Mouse (Mus musculus) hindbrain, embryonic 10.5 days (tissue): ENCODE data around the gene Crb3. TPM values are rescaled to one million over a fixed set of nuclear protein-coding genes. Genes with fewer than 3 reads are reported as not detected.
A peak's percentile ranks its signal among the peaks of the same experiment; 100 is the strongest.

Experiments used
- DNase-seq: peaks from one replicate; pipeline ENCODE4 v3.0.0-alpha.2; 2017; ENCODE audit warnings: low spot score
- H3K27ac ChIP-seq: fragments of 300-500 bp; sonication (generic); 2 replicates; pipeline ENCODE4 v1.5.1; 2016; ENCODE audit warnings: mild to moderate bottlenecking, moderate library complexity
- H3K27me3 ChIP-seq: fragments of 300-500 bp; sonication (generic); 2 replicates; pipeline ENCODE4 v1.6.1; 2016; ENCODE audit warnings: mild to moderate bottlenecking; ENCODE audit not compliant: poor library complexity, insufficient read depth, severe bottlenecking
- H3K36me3 ChIP-seq: fragments of 300-500 bp; sonication (generic); 2 replicates; pipeline ENCODE4 v1.6.1; 2016; ENCODE audit warnings: mild to moderate bottlenecking, moderate library complexity
- H3K4me1 ChIP-seq: fragments of 300-500 bp; sonication (generic); replicated peaks from 2 replicates; pipeline ENCODE4 v1.6.1; 2016; ENCODE audit warnings: mild to moderate bottlenecking
- H3K4me3 ChIP-seq: fragments of 300-500 bp; sonication (generic); 2 replicates; pipeline ENCODE4 v1.5.1; 2016; ENCODE audit warnings: mild to moderate bottlenecking, moderate library complexity
- H3K9me3 ChIP-seq: fragments of 300-500 bp; sonication (generic); 2 replicates; pipeline ENCODE4 v1.6.1; 2016; ENCODE audit warnings: mild to moderate bottlenecking, moderate library complexity
- whole genome bisulfite sequencing: fragments of 180-500 bp; shearing (Covaris S2); methylation state at CpG from one replicate; pipeline ENCODE4 v1.1.7; 2016; 5-methylcytosine and 5-hydroxymethylcytosine counted together
- polyA plus RNA-seq: library from polyadenylated mRNA; unstranded; fragments of >200 nt; fragmentation: Nextera tagmentation; extraction: Ambion mirVana; gene quantifications from 2 replicates; pipeline ENCODE4 v1.2.1, GENCODE M21; 2016

Crb3 gene
- polyA plus RNA-seq, 1 experiment from 2014 or later, result 5.1 TPM

- peaks cover 21% of the 10 kb centered on the region for H3K27me3 ChIP-seq
- peak; percentile 67 for DNase-seq
- H3K9me3 ChIP-seq, result no peaks in the 10 kb centered on the region
- H3K4me3 ChIP-seq, result peak overlapping the region; percentile 41
- peaks cover 14% of the 10 kb centered on the region for H3K4me1 ChIP-seq
- H3K27ac ChIP-seq, result peak overlapping the region; percentile 78
- 3% methylated on average over 11 of the region's 11 CpGs for WGBS
- H3K36me3 ChIP-seq, result no peaks in the 10 kb centered on the region
Measured at GRCm38 (mm10) chr17:57070699-57071098, 11.8 kb downstream of the Crb3 start.

GRCm38 (mm10) chr17:57076916-57077315 lies 18.0 kb downstream of the Crb3 start:
- Histone ChIP-seq H3K27ac (no peak overlapping the region), H3K9me3 (no peaks in the 10 kb centered on the region), H3K36me3 (peaks cover 24% of the 10 kb centered on the region), H3K4me3 (no peak overlapping the region), H3K27me3 (0 out of 2 replicates have a peak, but pooled peaks cover 8% of the 10 kb centered on the region), H3K4me1 (0 out of 2 replicates have a peak, but pooled peaks cover 7% of the 10 kb centered on the region)
- DNase-seq, result no peak
- 70% methylated on average over 3 of the region's 3 CpGs for WGBS

DNA sequence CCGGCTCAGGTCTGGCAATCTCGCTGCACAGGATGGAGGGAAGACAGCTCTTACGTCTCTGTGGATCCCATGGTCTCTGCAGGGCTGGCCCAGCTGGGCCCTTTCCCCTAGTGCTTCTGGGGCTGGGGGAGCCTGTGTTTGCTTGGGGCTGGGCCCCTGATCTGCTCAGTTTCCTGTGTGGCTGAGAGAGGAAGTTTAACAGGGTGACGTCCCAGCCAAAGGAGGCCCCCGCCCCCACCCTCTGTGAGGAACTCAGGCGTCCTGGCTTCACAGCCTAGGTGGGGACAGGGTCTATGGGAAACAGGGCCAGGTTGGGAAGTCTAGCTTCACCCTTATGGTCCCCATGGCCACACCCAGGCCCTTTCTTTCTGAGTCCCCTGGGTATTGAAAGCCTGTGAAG lies 19.4 kb downstream of the Crb3 start, which contains the start of gene Dennd1c:
TSS of gene Dennd1c (minus strand) at position 179 of the 400 bp plus-strand sequence.
- Histone ChIP-seq H3K4me1 (0 out of 2 replicates have a peak, but pooled peaks cover 7% of the 10 kb centered on the region), H3K27ac (peak within 1 kb of the TSS; percentile 45), H3K9me3 (no peaks in the 10 kb centered on the region), H3K27me3 (0 out of 2 replicates have a peak, but pooled peaks cover 3% of the 10 kb centered on the region), H3K36me3 (peaks cover 26% of the 10 kb centered on the region), H3K4me3 (no peak within 1 kb of the TSS)
- 55% methylated on average over 6 of the region's 6 CpGs for WGBS
- no peak for DNase-seq

- Histone ChIP-seq H3K4me1 (0 out of 2 replicates have a peak, but pooled peaks cover 4% of the 10 kb centered on the region), H3K36me3 (peaks cover 39% of the 10 kb centered on the region), H3K27me3 (0 out of 2 replicates have a peak, but pooled peaks cover 3% of the 10 kb centered on the region), H3K9me3 (no peaks in the 10 kb centered on the region), H3K4me3 (no peak overlapping the region), H3K27ac (no peak overlapping the region)
- DNase-seq, result no peak
- 69% methylated on average over 3 of the region's 3 CpGs for whole genome bisulfite sequencing
Measured at GRCm38 (mm10) chr17:57079919-57080318, 21.0 kb downstream of the Crb3 start.

GRCm38 (mm10) chr17:57081234-57081842 lies 22.4 kb downstream of the Crb3 start:
- Histone ChIP-seq H3K36me3 (peaks cover 42% of the 10 kb centered on the region), H3K9me3 (no peaks in the 10 kb centered on the region), H3K27me3 (0 out of 2 replicates have a peak, but pooled peaks cover 3% of the 10 kb centered on the region), H3K4me1 (peaks cover 8% of the 10 kb centered on the region), H3K4me3 (no peak overlapping the region), H3K27ac (no peak overlapping the region)
- DNase-seq, result no peak
- WGBS, result 94% methylated on average over 31 of the region's 31 CpGs

- WGBS, result 88% methylated on average over 5 of the region's 5 CpGs
- Histone ChIP-seq H3K27me3 (peaks cover 5% of the 10 kb centered on the region; the same call in 1 of the 2 replicates), H3K4me3 (no peak overlapping the region), H3K4me1 (peaks cover 18% of the 10 kb centered on the region), H3K27ac (no peak overlapping the region), H3K36me3 (peaks cover 42% of the 10 kb centered on the region), H3K9me3 (no peaks in the 10 kb centered on the region)
- no peak for DNase-seq
Measured at GRCm38 (mm10) chr17:57082481-57082880, 23.6 kb downstream of the Crb3 start.

- DNase-seq, result no peak
- peak overlapping the region; percentile 59; the same call in 1 of the 2 replicates for H3K4me3 ChIP-seq
- 89% methylated on average over 11 of the region's 11 CpGs for WGBS
Measured at GRCm38 (mm10) chr17:57085970-57086757, 27.3 kb downstream of the Crb3 start.

DNA sequence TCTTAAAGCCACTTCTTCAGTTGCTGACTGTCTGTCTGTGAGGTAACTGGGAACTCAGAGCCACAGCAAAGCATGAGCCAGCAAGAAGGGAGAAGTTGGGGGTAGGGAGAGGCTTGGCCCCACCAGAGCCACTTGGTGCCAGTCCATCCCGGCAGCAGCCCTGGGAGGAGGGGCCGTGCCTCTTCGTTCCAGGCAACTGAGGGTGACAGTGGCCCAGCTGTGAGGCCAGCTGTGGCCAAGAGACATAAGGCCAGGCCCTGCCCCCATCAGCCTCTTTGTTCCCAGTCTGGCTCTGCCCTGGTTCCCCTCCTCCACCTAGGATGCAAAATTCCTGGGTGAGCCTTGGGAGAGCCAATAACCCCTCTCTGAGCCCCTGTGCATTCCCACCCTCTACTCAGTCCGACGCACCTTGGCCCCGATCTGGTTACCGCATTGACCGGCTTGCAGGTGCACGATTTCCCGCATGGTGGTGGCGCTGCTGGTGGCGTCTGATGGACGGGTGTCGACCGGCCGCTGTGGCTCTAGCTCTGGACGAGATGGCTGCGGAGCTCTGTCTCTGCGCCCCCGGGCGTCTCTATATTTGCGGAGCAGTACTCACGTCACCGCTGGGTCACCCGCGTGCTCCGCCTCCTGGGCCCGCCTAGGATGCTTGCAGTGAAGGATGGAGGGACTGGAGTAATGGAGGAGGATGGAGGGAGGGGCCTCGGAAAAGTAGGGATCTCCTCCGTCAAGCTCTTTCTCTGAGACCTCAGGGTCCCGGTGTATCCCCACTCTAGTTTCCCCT lies 28.3 kb downstream of the Crb3 start, which contains the start of gene Tubb4a:
TSS of gene Tubb4a (minus strand) at position 734 of the 784 bp plus-strand sequence.
- H3K27me3 ChIP-seq, result peaks cover 21% of the 10 kb centered on the region
- peaks cover 18% of the 10 kb centered on the region for H3K4me1 ChIP-seq
- H3K9me3 ChIP-seq, result no peaks in the 10 kb centered on the region
- peak within 1 kb of the TSS; percentile 90 for H3K27ac ChIP-seq
- WGBS, result under 1% methylated on average over 31 of the region's 31 CpGs
- peak within 1 kb of the TSS; percentile 59 for H3K4me3 ChIP-seq
- peaks cover 18% of the 10 kb centered on the region; the same call in 1 of the 2 replicates for H3K36me3 ChIP-seq
- DNase-seq, result peak; percentile 65

More at GRCm38 (mm10) chr17:57085970-57086757, 27.3 kb downstream of the Crb3 start:
- peaks cover 18% of the 10 kb centered on the region for H3K4me1 ChIP-seq
- H3K27me3 ChIP-seq, result peaks cover 21% of the 10 kb centered on the region
- H3K36me3 ChIP-seq, result peaks cover 24% of the 10 kb centered on the region
- no peaks in the 10 kb centered on the region for H3K9me3 ChIP-seq
- H3K27ac ChIP-seq, result peak overlapping the region; percentile 90

GRCm38 (mm10) chr17:57094222-57094621 lies 35.3 kb downstream of the Crb3 start:
- Histone ChIP-seq H3K4me3 (no peak overlapping the region), H3K4me1 (peaks cover 13% of the 10 kb centered on the region), H3K27ac (no peak overlapping the region), H3K36me3 (no peaks in the 10 kb centered on the region), H3K9me3 (no peaks in the 10 kb centered on the region), H3K27me3 (peaks cover 7% of the 10 kb centered on the region)
- no peak for DNase-seq
- WGBS, result 95% methylated on average over 3 of the region's 3 CpGs

- Histone ChIP-seq H3K27ac (no peak overlapping the region), H3K4me1 (peaks cover 20% of the 10 kb centered on the region), H3K4me3 (peak overlapping the region; percentile 42), H3K27me3 (peaks cover 7% of the 10 kb centered on the region; the same call in 1 of the 2 replicates), H3K36me3 (no peaks in the 10 kb centered on the region), H3K9me3 (no peaks in the 10 kb centered on the region)
- peak; percentile 45 for DNase-seq
- WGBS, result 1% methylated on average over 18 of the region's 19 CpGs
Measured at GRCm38 (mm10) chr17:57095855-57096622, 37.1 kb downstream of the Crb3 start.

GRCm38 (mm10) chr17:57096623-57096920 lies 37.7 kb downstream of the Crb3 start:
- WGBS, result 2% methylated on average over 11 of the region's 11 CpGs
- H3K4me1 ChIP-seq, result peaks cover 20% of the 10 kb centered on the region
- H3K27ac ChIP-seq, result no peak overlapping the region
- peaks cover 7% of the 10 kb centered on the region; the same call in 1 of the 2 replicates for H3K27me3 ChIP-seq
- DNase-seq, result peak; percentile 83
- H3K9me3 ChIP-seq, result no peaks in the 10 kb centered on the region
- H3K36me3 ChIP-seq, result no peaks in the 10 kb centered on the region
- H3K4me3 ChIP-seq, result peak overlapping the region; percentile 42

- no peaks in the 10 kb centered on the region for H3K9me3 ChIP-seq
- no peak for DNase-seq
- peaks cover 7% of the 10 kb centered on the region; the same call in 1 of the 2 replicates for H3K27me3 ChIP-seq
- no peaks in the 10 kb centered on the region for H3K36me3 ChIP-seq
- WGBS, result 83% methylated on average over 5 of the region's 5 CpGs
- no peak overlapping the region for H3K4me3 ChIP-seq
- H3K4me1 ChIP-seq, result peaks cover 20% of the 10 kb centered on the region
- no peak overlapping the region for H3K27ac ChIP-seq
Measured at GRCm38 (mm10) chr17:57098321-57098720, 39.4 kb downstream of the Crb3 start.
